Mouse (Mus musculus): ENCODE measurements around the gene Hras.

Gene Hras

GRCm38 (mm10) chr7:141173323-141173850 lies 20.4 kb downstream of the Hras start:
- no peak for DNase-seq (ENCODE audit: low read depth)

- peak; percentile 79 for DNase-seq (ENCODE audit: low read depth)
These were observed 21.4 kb downstream of the Hras start, which contains the start of gene Rnh1 for GRCm38 (mm10) chr7:141172116-141173006. Gene Rnh1 (minus strand): TSS chr7:141172857.

GRCm38 (mm10) chr7:141169866-141170265 lies 23.9 kb downstream of the Hras start:
- DNase-seq (ENCODE audit: low read depth) = no peak

GRCm38 (mm10) chr7:141169300-141169699 lies 24.5 kb downstream of the Hras start:
- DNase-seq (ENCODE audit: low read depth) = no peak

- DNase-seq (ENCODE audit: low read depth) = peak; percentile 78
These were observed 25.3 kb downstream of the Hras start for GRCm38 (mm10) chr7:141168518-141168953.

- DNase-seq (ENCODE audit: low read depth) = peak; percentile 35
These were observed 25.8 kb downstream of the Hras start for GRCm38 (mm10) chr7:141167901-141168517.

GRCm38 (mm10) chr7:141164850-141165249 lies 29.0 kb downstream of the Hras start:
- peak; percentile 29 for DNase-seq (ENCODE audit: low read depth)

GRCm38 (mm10) chr7:141164397-141164796 lies 29.4 kb downstream of the Hras start:
- DNase-seq (ENCODE audit: low read depth) = no peak

- no peak for DNase-seq (ENCODE audit: low read depth)
These were observed 38.4 kb downstream of the Hras start for GRCm38 (mm10) chr7:141155362-141155761.

GRCm38 (mm10) chr7:141148639-141149038 lies 45.2 kb downstream of the Hras start:
- no peak for DNase-seq (ENCODE audit: low read depth)

GRCm38 (mm10) chr7:141147044-141147443 lies 46.8 kb downstream of the Hras start:
- DNase-seq (ENCODE audit: low read depth) = no peak

GRCm38 (mm10) chr7:141146043-141146595 lies 47.7 kb downstream of the Hras start:
- no peak for DNase-seq (ENCODE audit: low read depth)

GRCm38 (mm10) chr7:141145403-141145802 lies 48.4 kb downstream of the Hras start:
- DNase-seq (ENCODE audit: low read depth) = no peak

GRCm38 (mm10) chr7:141144650-141145049 lies 49.2 kb downstream of the Hras start:
- DNase-seq (ENCODE audit: low read depth) = no peak

GRCm38 (mm10) chr7:141143861-141144260 lies 49.9 kb downstream of the Hras start:
- no peak for DNase-seq (ENCODE audit: low read depth)

- peak; percentile 51 for DNase-seq (ENCODE audit: low read depth)
These were observed 50.7 kb downstream of the Hras start for GRCm38 (mm10) chr7:141143112-141143511.

GRCm38 (mm10) chr7:141141326-141141725 lies 52.5 kb downstream of the Hras start:
- no peak for DNase-seq (ENCODE audit: low read depth)

Measured in c-Kit-positive CD71-negative TER-119-negative erythroid progenitor cells, embryonic 14.5 days (primary cell).